Mouse (Mus musculus) neutrophil, adult 5-6 weeks (primary cell): ENCODE measurements around the gene Zfp456. TPM values are rescaled to one million over a fixed set of nuclear protein-coding genes. Genes with fewer than 3 reads are reported as not detected.

ENCODE experiments used
- total RNA-seq: library from RNA; stranded (forward); fragments of 200-1000 nt; gene quantifications from 2 replicates; pipeline ENCODE4 v1.2.3, GENCODE M21; 2017

The Zfp456 gene
- total RNA-seq, 1 experiment from 2014 or later: 8.8 TPM

Other genes starting within 250 kb of the Zfp456 start
- gene Rsl1, start 202.6 kb downstream of the Zfp456 start, total RNA-seq: 13.0 and 14.3 TPM in 2 replicates
- gene Zfp455, start 181.3 kb downstream of the Zfp456 start, total RNA-seq: 2.4 and 2.8 TPM in 2 replicates
- gene Zfp458, start 97.3 kb downstream of the Zfp456 start, total RNA-seq: 4.8 and 7.2 TPM in 2 replicates
- 3.8 and 4.4 TPM in 2 replicates for gene Zfp457, start 69.3 kb downstream of the Zfp456 start, total RNA-seq
- 18.8 and 22.3 TPM in 2 replicates for gene Zfp595, start 43.2 kb downstream of the Zfp456 start, total RNA-seq
- gene Gm28044, start 15.3 kb downstream of the Zfp456 start, total RNA-seq: 2.6 and 10.2 TPM in 2 replicates
- 16.6 and 19.0 TPM in 2 replicates for gene Zfp953, start 15.2 kb downstream of the Zfp456 start, total RNA-seq
- 3.9 TPM in 1 of 2 replicates, not detected in the other for gene Gm28041, start 77 bp downstream of the Zfp456 start, total RNA-seq
- gene Zfp429, start 24.0 kb upstream of the Zfp456 start, total RNA-seq: 21.6 and 21.7 TPM in 2 replicates
- 1.7 and 4.2 TPM in 2 replicates for gene Zfp459, start 45.6 kb upstream of the Zfp456 start, total RNA-seq
- gene Zfp874a, start 75.8 kb upstream of the Zfp456 start, total RNA-seq: 21.8 and 22.7 TPM in 2 replicates
- 17.6 and 18.2 TPM in 2 replicates for gene Zfp874b, start 108.4 kb upstream of the Zfp456 start, total RNA-seq
- gene Zfp58, start 124.7 kb upstream of the Zfp456 start, total RNA-seq: 14.0 and 15.1 TPM in 2 replicates
- 0.93 TPM in 1 of 2 replicates, not detected in the other for gene Gm26965, start 150.3 kb upstream of the Zfp456 start, total RNA-seq
- 24.4 and 30.7 TPM in 2 replicates for gene Zfp87, start 150.4 kb upstream of the Zfp456 start, total RNA-seq
- 17.6 and 17.7 TPM in 2 replicates for gene Zfp748, start 178.0 kb upstream of the Zfp456 start, total RNA-seq
- gene Zfp729b, start 233.9 kb upstream of the Zfp456 start, total RNA-seq: 29.2 and 30.2 TPM in 2 replicates